Mouse (Mus musculus) hindbrain, embryonic 15.5 days (tissue): Measurements from ENCODE around the gene Cd8a. TPM values are rescaled to one million over a fixed set of nuclear protein-coding genes. Genes with fewer than 3 reads are reported as not detected.
"Not testable (repeated sequence)": the region's sequence is repeated elsewhere in the genome, so short reads cannot be mapped to it uniquely, and the experiment has no call there.

Source experiments
- ATAC-seq: fragments of 200-750 bp; cut with Nextera tagmentation; 2 replicates; pipeline ENCODE4 v1.8.0; 2017; ENCODE audit warnings: low read depth, moderate number of reproducible peaks, moderate TSS enrichment; ENCODE audit not compliant: low FRiP score
- H3K27ac ChIP-seq: fragments of 300-500 bp; sonication (generic); replicated peaks from 2 replicates; pipeline ENCODE4 v1.5.1; 2015; ENCODE audit warnings: mild to moderate bottlenecking, inconsistent platforms
- H3K27me3 ChIP-seq: fragments of 300-500 bp; sonication (generic); 2 replicates; pipeline ENCODE4 v1.6.1; 2015; ENCODE audit warnings: control low read depth, inconsistent platforms
- H3K36me3 ChIP-seq: fragments of 300-500 bp; sonication (generic); 2 replicates; pipeline ENCODE4 v1.6.1; 2015; ENCODE audit warnings: control low read depth, inconsistent platforms
- H3K4me1 ChIP-seq: fragments of 300-500 bp; sonication (generic); replicated peaks from 2 replicates; pipeline ENCODE4 v1.6.1; 2015; ENCODE audit warnings: control low read depth, inconsistent platforms
- H3K4me2 ChIP-seq: fragments of 300-500 bp; sonication (generic); 2 replicates; pipeline ENCODE4 v1.6.1; 2015; ENCODE audit warnings: moderate library complexity, mild to moderate bottlenecking, inconsistent platforms
- H3K4me3 ChIP-seq: fragments of 300-500 bp; sonication (generic); 2 replicates; pipeline ENCODE4 v1.5.1; 2015; ENCODE audit warnings: mild to moderate bottlenecking, inconsistent platforms
- H3K9ac ChIP-seq: fragments of 300-500 bp; sonication (generic); 2 replicates; pipeline ENCODE4 v1.6.1; 2015; ENCODE audit warnings: inconsistent platforms
- H3K9me3 ChIP-seq: fragments of 300-500 bp; sonication (generic); 2 replicates; pipeline ENCODE4 v1.6.1; 2016; ENCODE audit warnings: control low read depth, inconsistent platforms
- WGBS: fragments of 180-500 bp; shearing (Covaris S2); methylation state at CpG from one replicate; pipeline ENCODE4 v1.1.7; 2015; 5-methylcytosine and 5-hydroxymethylcytosine counted together
- polyA plus RNA-seq: library from polyadenylated mRNA; unstranded; fragments of >200 nt; fragmentation: Nextera tagmentation; extraction: Ambion mirVana; gene quantifications from 2 replicates; pipeline ENCODE4 v1.2.1, GENCODE M21; 2015

The Cd8a gene
- not detected in 2 replicates for polyA plus RNA-seq

- H3K27ac ChIP-seq, result no peak within 1 kb of the TSS
- no peak within 1 kb of the TSS for H3K4me3 ChIP-seq
- H3K9me3 ChIP-seq, result no peaks in the 10 kb centered on the region
- H3K36me3 ChIP-seq, result no peaks in the 10 kb centered on the region
- H3K27me3 ChIP-seq, result no peaks in the 10 kb centered on the region
- no peak for ATAC-seq
- no peak within 1 kb of the TSS for H3K9ac ChIP-seq
- H3K4me2 ChIP-seq, result no peak within 1 kb of the TSS
- 78% methylated on average over 14 of the region's 14 CpGs for WGBS
- H3K4me1 ChIP-seq, result no peaks in the 10 kb centered on the region
Observed at GRCm38 (mm10) chr6:71373249-71373775, at the start of gene Cd8a. Gene Cd8a, plus strand, starts transcription at chr6:71373427.

- WGBS, result 92% methylated on average over 9 of the region's 9 CpGs
- H3K9me3 ChIP-seq, result no peaks in the 10 kb centered on the region
- no peaks in the 10 kb centered on the region for H3K36me3 ChIP-seq
- no peaks in the 10 kb centered on the region for H3K4me1 ChIP-seq
- no peaks in the 10 kb centered on the region for H3K27me3 ChIP-seq
- no peak overlapping the region for H3K4me2 ChIP-seq
- H3K4me3 ChIP-seq, result no peak overlapping the region
- no peak overlapping the region for H3K27ac ChIP-seq
- ATAC-seq, result no peak
- no peak overlapping the region for H3K9ac ChIP-seq
Observed at GRCm38 (mm10) chr6:71324816-71325215, 48.4 kb upstream of the Cd8a start.

GRCm38 (mm10) chr6:71329881-71330280 lies 43.3 kb upstream of the Cd8a start:
- Histone ChIP-seq H3K36me3 (no peaks in the 10 kb centered on the region), H3K9ac (no peak overlapping the region), H3K27ac (no peak overlapping the region), H3K4me2 (no peak overlapping the region), H3K27me3 (no peaks in the 10 kb centered on the region), H3K4me1 (no peaks in the 10 kb centered on the region), H3K9me3 (no peaks in the 10 kb centered on the region), H3K4me3 (no peak overlapping the region)
- 88% methylated on average over 6 of the region's 6 CpGs for WGBS
- ATAC-seq, result no peak

- Histone ChIP-seq H3K27ac (no peak overlapping the region), H3K9me3 (no peaks in the 10 kb centered on the region), H3K36me3 (no peaks in the 10 kb centered on the region), H3K27me3 (no peaks in the 10 kb centered on the region), H3K4me1 (no peaks in the 10 kb centered on the region), H3K9ac (no peak overlapping the region), H3K4me3 (no peak overlapping the region), H3K4me2 (no peak overlapping the region)
- no peak for ATAC-seq
- 89% methylated on average over 7 of the region's 7 CpGs for WGBS
Observed at GRCm38 (mm10) chr6:71330486-71330885, 42.7 kb upstream of the Cd8a start.

GRCm38 (mm10) chr6:71331491-71331890 lies 41.7 kb upstream of the Cd8a start:
- H3K4me3 ChIP-seq, H3K4me2 ChIP-seq, H3K9ac ChIP-seq, H3K27ac ChIP-seq, H3K9me3 ChIP-seq, H3K36me3 ChIP-seq, H3K4me1 ChIP-seq, ATAC-seq, H3K27me3 ChIP-seq: not testable (repeated sequence)
- WGBS, result 92% methylated on average over 2 of the region's 4 CpGs

- no peaks in the 10 kb centered on the region for H3K36me3 ChIP-seq
- no peaks in the 10 kb centered on the region for H3K9me3 ChIP-seq
- 89% methylated on average over 11 of the region's 11 CpGs for WGBS
- no peak overlapping the region for H3K4me3 ChIP-seq
- ATAC-seq, result no peak
- no peak overlapping the region for H3K9ac ChIP-seq
- no peak overlapping the region for H3K4me2 ChIP-seq
- no peaks in the 10 kb centered on the region for H3K4me1 ChIP-seq
- no peaks in the 10 kb centered on the region for H3K27me3 ChIP-seq
- H3K27ac ChIP-seq, result no peak overlapping the region
Observed at GRCm38 (mm10) chr6:71332236-71332965, 40.8 kb upstream of the Cd8a start.

GRCm38 (mm10) chr6:71333031-71333430 lies 40.2 kb upstream of the Cd8a start:
- no peak overlapping the region for H3K9ac ChIP-seq
- H3K4me2 ChIP-seq, result no peak overlapping the region
- WGBS, result 65% methylated on average over 3 of the region's 3 CpGs
- H3K4me1 ChIP-seq, result no peaks in the 10 kb centered on the region
- no peaks in the 10 kb centered on the region for H3K36me3 ChIP-seq
- H3K9me3 ChIP-seq, result no peaks in the 10 kb centered on the region
- H3K27me3 ChIP-seq, result no peaks in the 10 kb centered on the region
- no peak for ATAC-seq
- no peak overlapping the region for H3K4me3 ChIP-seq
- no peak overlapping the region for H3K27ac ChIP-seq

- no peak overlapping the region for H3K9ac ChIP-seq
- ATAC-seq, result no peak
- WGBS, result 91% methylated on average over 11 of the region's 11 CpGs
- H3K4me3 ChIP-seq, result no peak overlapping the region
- no peaks in the 10 kb centered on the region for H3K9me3 ChIP-seq
- H3K36me3 ChIP-seq, result no peaks in the 10 kb centered on the region
- no peaks in the 10 kb centered on the region for H3K27me3 ChIP-seq
- H3K4me1 ChIP-seq, result no peaks in the 10 kb centered on the region
- no peak overlapping the region for H3K4me2 ChIP-seq
- H3K27ac ChIP-seq, result no peak overlapping the region
Observed at GRCm38 (mm10) chr6:71333578-71334273, 39.5 kb upstream of the Cd8a start.

- Histone ChIP-seq H3K27ac (no peak overlapping the region), H3K4me2 (no peak overlapping the region), H3K9me3 (no peaks in the 10 kb centered on the region), H3K27me3 (no peaks in the 10 kb centered on the region), H3K36me3 (no peaks in the 10 kb centered on the region), H3K4me3 (no peak overlapping the region), H3K4me1 (no peaks in the 10 kb centered on the region), H3K9ac (no peak overlapping the region)
- no peak for ATAC-seq
- WGBS, result 98% methylated on average over 8 of the region's 8 CpGs
Observed at GRCm38 (mm10) chr6:71337666-71338065, 35.6 kb upstream of the Cd8a start.

- Histone ChIP-seq H3K36me3 (no peaks in the 10 kb centered on the region), H3K9me3 (no peaks in the 10 kb centered on the region), H3K27ac (no peak overlapping the region), H3K4me2 (no peak overlapping the region), H3K9ac (no peak overlapping the region), H3K27me3 (no peaks in the 10 kb centered on the region), H3K4me3 (no peak overlapping the region), H3K4me1 (no peaks in the 10 kb centered on the region)
- WGBS, result 80% methylated on average over 3 of the region's 3 CpGs
- ATAC-seq, result no peak
Observed at GRCm38 (mm10) chr6:71338941-71339340, 34.3 kb upstream of the Cd8a start.

- H3K4me3 ChIP-seq, result no peak overlapping the region
- no peaks in the 10 kb centered on the region for H3K27me3 ChIP-seq
- no peaks in the 10 kb centered on the region for H3K4me1 ChIP-seq
- no peaks in the 10 kb centered on the region for H3K9me3 ChIP-seq
- WGBS, result 89% methylated on average over 4 of the region's 4 CpGs
- no peak overlapping the region for H3K27ac ChIP-seq
- no peak for ATAC-seq
- H3K36me3 ChIP-seq, result no peaks in the 10 kb centered on the region
- H3K9ac ChIP-seq, result no peak overlapping the region
- no peak overlapping the region for H3K4me2 ChIP-seq
Observed at GRCm38 (mm10) chr6:71339351-71339750, 33.9 kb upstream of the Cd8a start.

- H3K27ac ChIP-seq, result no peak overlapping the region
- H3K4me2 ChIP-seq, result no peak overlapping the region
- H3K36me3 ChIP-seq, result no peaks in the 10 kb centered on the region
- H3K4me3 ChIP-seq, result no peak overlapping the region
- H3K9me3 ChIP-seq, result no peaks in the 10 kb centered on the region
- H3K27me3 ChIP-seq, result no peaks in the 10 kb centered on the region
- no peaks in the 10 kb centered on the region for H3K4me1 ChIP-seq
- no peak for ATAC-seq
- 87% methylated on average over 9 of the region's 9 CpGs for WGBS
- H3K9ac ChIP-seq, result no peak overlapping the region
Observed at GRCm38 (mm10) chr6:71341179-71341578, 32.0 kb upstream of the Cd8a start.
